Comparison of ENCODE assay signal across 10 mouse cellular contexts in the genomic region with DNA sequence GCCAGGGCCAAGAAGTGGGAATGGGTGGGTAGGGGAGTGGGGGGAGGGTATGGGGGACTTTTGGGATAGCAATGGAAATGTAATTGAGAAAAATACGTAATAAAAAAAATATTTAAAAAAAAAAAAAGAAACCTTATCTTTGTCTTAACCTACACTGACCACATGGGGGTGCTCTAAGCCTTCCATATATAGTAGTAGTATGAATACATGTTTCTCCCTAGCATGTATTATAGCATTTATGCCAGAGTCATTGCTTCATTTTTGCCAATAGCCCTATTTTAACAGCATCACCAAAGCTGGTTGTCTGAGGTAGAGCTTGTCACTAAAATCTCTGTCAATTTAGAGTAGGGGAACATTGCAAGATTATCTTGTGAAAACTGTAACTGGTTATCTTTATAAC. TPM values are rescaled to one million over a fixed set of nuclear protein-coding genes. Genes with fewer than 3 reads are reported as not detected.
DNase-seq lines count a peak whose midpoint lies in the region; ATAC-seq and TF ChIP-seq lines count a peak whose summit lies in the region.
"Had no signal": no experiment of that assay in that cellular context is flagged by ENCODE, and none has a peak within 500 bp of the region (broad histone marks: within the 10 kb centered on the region; RNA-seq: fewer than 3 reads in every experiment).

No protein-coding gene starts in this region.

- H3K9ac ChIP-seq in forebrain, embryonic 11.5 days (ENCODE audit: low read length): no peak overlapping the region
- no peak overlapping the region for H3K9ac ChIP-seq in liver, embryonic 14.5 days (replicated peaks)
- H3K9ac ChIP-seq in liver, embryonic 11.5 days (ENCODE audit: low read depth, low read length): no peak overlapping the region
- no peak overlapping the region for H3K9ac ChIP-seq in midbrain, embryonic 14.5 days (replicated peaks; ENCODE audit: low read length)
- H3K9ac ChIP-seq: lung, embryonic 15.5 days had no signal

- 29% methylated on average over 1 of the region's 1 CpGs for WGBS in forebrain, embryonic 11.5 days
- 27% methylated on average over 1 of the region's 1 CpGs for WGBS in forebrain, embryonic 10.5 days
- 21% methylated on average over 1 of the region's 1 CpGs for WGBS in liver, embryonic 14.5 days (ENCODE audit: insufficient replicate concordance)
- WGBS in liver, embryonic 11.5 days: 34% methylated on average over 1 of the region's 1 CpGs
- 27% methylated on average over 1 of the region's 1 CpGs for WGBS in midbrain, embryonic 14.5 days

- H3K4me1 ChIP-seq in forebrain, embryonic 11.5 days (replicated peaks; ENCODE audit: control insufficient read depth, insufficient read depth, low read length): no peaks in the 10 kb centered on the region
- H3K4me1 ChIP-seq in forebrain, embryonic 10.5 days: no peaks in the 10 kb centered on the region
- H3K4me1 ChIP-seq in liver, embryonic 14.5 days (replicated peaks; ENCODE audit: control insufficient read depth in 2 of 2, insufficient read depth in 2 of 2, low read length in 1 of 2): no peaks in the 10 kb centered on the region
- no peaks in the 10 kb centered on the region for H3K4me1 ChIP-seq in liver, embryonic 11.5 days (replicated peaks; ENCODE audit: control insufficient read depth, insufficient read depth, low read length)
- H3K4me1 ChIP-seq in midbrain, embryonic 14.5 days (ENCODE audit: control insufficient read depth, insufficient read depth, low read length): no peaks in the 10 kb centered on the region
- H3K4me1 ChIP-seq: lung, embryonic 15.5 days had no signal

- ATAC-seq in forebrain, embryonic 11.5 days (replicated peaks; ENCODE audit: low FRiP score): peak; percentile 65
- ATAC-seq in liver, embryonic 14.5 days (ENCODE audit: insufficient read depth): no peak
- ATAC-seq in liver, embryonic 11.5 days (replicated peaks; ENCODE audit: low FRiP score): no peak
- peak; percentile 85 for ATAC-seq in common myeloid progenitor, adult 5-6 weeks (replicated peaks; ENCODE audit: low read depth, poor library complexity, severe bottlenecking)
- no peak for ATAC-seq in midbrain, embryonic 14.5 days (ENCODE audit: low FRiP score, low TSS enrichment)

- no peaks in the 10 kb centered on the region for H3K36me3 ChIP-seq in forebrain, embryonic 11.5 days (ENCODE audit: control insufficient read depth, insufficient read depth, low read length)
- no peaks in the 10 kb centered on the region for H3K36me3 ChIP-seq in forebrain, embryonic 10.5 days (replicated peaks)
- H3K36me3 ChIP-seq in liver, embryonic 14.5 days (replicated peaks; ENCODE audit: control insufficient read depth, insufficient read depth, low read depth): no peaks in the 10 kb centered on the region
- no peaks in the 10 kb centered on the region for H3K36me3 ChIP-seq in liver, embryonic 11.5 days (ENCODE audit: control insufficient read depth, insufficient read depth, low read length)
- no peaks in the 10 kb centered on the region for H3K36me3 ChIP-seq in midbrain, embryonic 14.5 days (ENCODE audit: control insufficient read depth, insufficient read depth, low read length)
- H3K36me3 ChIP-seq: G1E; lung, embryonic 15.5 days had no signal

- no peak for DNase-seq in forebrain, embryonic 11.5 days (ENCODE audit: low spot score)
- DNase-seq in forebrain, embryonic 10.5 days (ENCODE audit: extremely low spot score, low spot score): no peak
- DNase-seq in liver, embryonic 14.5 days (ENCODE audit: low read depth in 3 of 3, low spot score in 3 of 3): peak in 1 of 3 experiments; percentile 10
- DNase-seq in liver, embryonic 11.5 days (ENCODE audit: low spot score): no peak
- DNase-seq in midbrain, embryonic 14.5 days: peak; percentile 83
- DNase-seq in thymus, postnatal 4 days: no peak
- DNase-seq in spleen, adult 18-20 months: no peak

- H3K27me3 ChIP-seq in forebrain, embryonic 11.5 days (ENCODE audit: control insufficient read depth, insufficient read depth, low read length): no peaks in the 10 kb centered on the region
- H3K27me3 ChIP-seq in forebrain, embryonic 10.5 days (ENCODE audit: poor library complexity, severe bottlenecking): no peaks in the 10 kb centered on the region
- no peaks in the 10 kb centered on the region for H3K27me3 ChIP-seq in liver, embryonic 14.5 days (ENCODE audit: control insufficient read depth, insufficient read depth, low read length)
- H3K27me3 ChIP-seq in liver, embryonic 11.5 days (replicated peaks; ENCODE audit: control insufficient read depth, insufficient read depth, low read length): no peaks in the 10 kb centered on the region
- no peaks in the 10 kb centered on the region for H3K27me3 ChIP-seq in midbrain, embryonic 14.5 days (ENCODE audit: control insufficient read depth, insufficient read depth, low read length)
- H3K27me3 ChIP-seq: lung, embryonic 15.5 days had no signal

- no peak overlapping the region for H3K4me3 ChIP-seq in forebrain, embryonic 11.5 days (ENCODE audit: low read depth, low read length)
- H3K4me3 ChIP-seq in forebrain, embryonic 10.5 days: no peak overlapping the region
- no peak overlapping the region for H3K4me3 ChIP-seq in liver, embryonic 14.5 days (ENCODE audit: insufficient read depth in 1 of 2, low read depth in 2 of 2, low read length in 2 of 2)
- H3K4me3 ChIP-seq in liver, embryonic 11.5 days (ENCODE audit: low read depth, low read length): no peak overlapping the region
- H3K4me3 ChIP-seq in midbrain, embryonic 14.5 days (replicated peaks; ENCODE audit: low read depth, low read length): no peak overlapping the region
- H3K4me3 ChIP-seq: lung, embryonic 15.5 days had no signal

- H3K4me2 ChIP-seq in forebrain, embryonic 11.5 days (ENCODE audit: low read depth, low read length, severe bottlenecking): no peak overlapping the region
- no peak overlapping the region for H3K4me2 ChIP-seq in liver, embryonic 14.5 days (ENCODE audit: low read depth)
- H3K4me2 ChIP-seq in liver, embryonic 11.5 days: no peak overlapping the region
- no peak overlapping the region for H3K4me2 ChIP-seq in midbrain, embryonic 14.5 days (ENCODE audit: low read length)
- H3K4me2 ChIP-seq: lung, embryonic 15.5 days had no signal

- TF ChIP-seq CTCF in liver, embryonic 14.5 days (IDR thresholded peaks at IDR 0.05; ENCODE audit: low read depth): peak; percentile 28; the same call in 1 of the 2 replicates

- no peak overlapping the region for H3K27ac ChIP-seq in forebrain, embryonic 11.5 days (ENCODE audit: low read depth, low read length)
- no peak overlapping the region for H3K27ac ChIP-seq in forebrain, embryonic 10.5 days
- no peak overlapping the region for H3K27ac ChIP-seq in liver, embryonic 14.5 days
- H3K27ac ChIP-seq in liver, embryonic 11.5 days (ENCODE audit: low read depth, low read length): no peak overlapping the region
- no peak overlapping the region for H3K27ac ChIP-seq in midbrain, embryonic 14.5 days (replicated peaks; ENCODE audit: low read depth, low read length)
- H3K27ac ChIP-seq: lung, embryonic 15.5 days had no signal

- TF ChIP-seq EP300 in liver, embryonic 14.5 days (IDR thresholded peaks at IDR 0.05; ENCODE audit: low read depth): no peak

- H3K9me3 ChIP-seq in forebrain, embryonic 11.5 days (ENCODE audit: control insufficient read depth, low read length): no peaks in the 10 kb centered on the region
- H3K9me3 ChIP-seq in forebrain, embryonic 10.5 days: peaks cover 7% of the 10 kb centered on the region; the same call in 1 of the 2 replicates
- H3K9me3 ChIP-seq in liver, embryonic 14.5 days (ENCODE audit: control insufficient read depth, low read length): no peaks in the 10 kb centered on the region
- H3K9me3 ChIP-seq in liver, embryonic 11.5 days (ENCODE audit: control insufficient read depth, low read length): no peaks in the 10 kb centered on the region
- no peaks in the 10 kb centered on the region for H3K9me3 ChIP-seq in midbrain, embryonic 14.5 days (ENCODE audit: control insufficient read depth, low read length)
- H3K9me3 ChIP-seq: G1E; lung, embryonic 15.5 days had no signal

RNA-seq across cellular contexts. Expression of a gene that starts 19.3 kb away (rescaled TPM):
- polyA plus RNA-seq in forebrain, embryonic 11.5 days (2014; fragmentation: Nextera tagmentation; extraction: Ambion mirVana): 26.0 and 30.2 TPM in 2 replicates
- 32.1 and 36.4 TPM in 2 replicates for polyA plus RNA-seq in forebrain, embryonic 10.5 days (2016; fragmentation: Nextera tagmentation; extraction: Ambion mirVana)
- 2.9 and 4.2 TPM in 2 replicates for polyA plus RNA-seq in liver, embryonic 14.5 days (2012; rRNA removed)
- 9.7 and 11.5 TPM in 2 replicates for polyA plus RNA-seq in liver, embryonic 14.5 days (2014; fragmentation: Nextera tagmentation; extraction: Ambion mirVana)
- polyA plus RNA-seq in liver, embryonic 11.5 days (2014; fragmentation: Nextera tagmentation; extraction: Ambion mirVana): 26.0 and 29.0 TPM in 2 replicates
- total RNA-seq in common myeloid progenitor, adult 5-6 weeks (2017): 20.1 and 25.3 TPM in 2 replicates
- polyA plus RNA-seq in midbrain, embryonic 14.5 days (2014; fragmentation: Nextera tagmentation; extraction: Ambion mirVana): 38.1 and 48.9 TPM in 2 replicates

RNA-seq across cellular contexts. Expression of a gene that starts 36.3 kb away (rescaled TPM):
- polyA plus RNA-seq in forebrain, embryonic 11.5 days (2014; fragmentation: Nextera tagmentation; extraction: Ambion mirVana): 197 and 212 TPM in 2 replicates
- polyA plus RNA-seq in forebrain, embryonic 10.5 days (2016; fragmentation: Nextera tagmentation; extraction: Ambion mirVana): 244 TPM in 2 replicates
- polyA plus RNA-seq in liver, embryonic 14.5 days (2012; rRNA removed): 34.5 and 56.6 TPM in 2 replicates
- polyA plus RNA-seq in liver, embryonic 14.5 days (2014; fragmentation: Nextera tagmentation; extraction: Ambion mirVana): 147 and 149 TPM in 2 replicates
- polyA plus RNA-seq in liver, embryonic 11.5 days (2014; fragmentation: Nextera tagmentation; extraction: Ambion mirVana): 228 and 231 TPM in 2 replicates
- total RNA-seq in common myeloid progenitor, adult 5-6 weeks (2017): 78.1 and 86.7 TPM in 2 replicates
- polyA plus RNA-seq in midbrain, embryonic 14.5 days (2014; fragmentation: Nextera tagmentation; extraction: Ambion mirVana): 175 and 183 TPM in 2 replicates

RNA-seq across cellular contexts. Expression of a gene that starts 36.3 kb away (rescaled TPM):
- 106 and 109 TPM in 2 replicates for polyA plus RNA-seq in forebrain, embryonic 11.5 days (2014; fragmentation: Nextera tagmentation; extraction: Ambion mirVana)
- polyA plus RNA-seq in forebrain, embryonic 10.5 days (2016; fragmentation: Nextera tagmentation; extraction: Ambion mirVana): 104 TPM in 2 replicates
- polyA plus RNA-seq in liver, embryonic 14.5 days (2012; rRNA removed): 6.4 and 23.9 TPM in 2 replicates
- 77.4 and 81.8 TPM in 2 replicates for polyA plus RNA-seq in liver, embryonic 14.5 days (2014; fragmentation: Nextera tagmentation; extraction: Ambion mirVana)
- polyA plus RNA-seq in liver, embryonic 11.5 days (2014; fragmentation: Nextera tagmentation; extraction: Ambion mirVana): 141 TPM in 2 replicates
- total RNA-seq in common myeloid progenitor, adult 5-6 weeks (2017): 95.1 and 136 TPM in 2 replicates
- polyA plus RNA-seq in midbrain, embryonic 14.5 days (2014; fragmentation: Nextera tagmentation; extraction: Ambion mirVana): 124 and 128 TPM in 2 replicates

Comparison
In these comparisons a context has a peak if more than half of its experiments do, and no peak if none do; other contexts are left out.
1. ATAC-seq: peak in forebrain, embryonic 11.5 days (single experiment) and common myeloid progenitor, adult 5-6 weeks (single experiment); none in liver, embryonic 14.5 days (single experiment), liver, embryonic 11.5 days (single experiment) and midbrain, embryonic 14.5 days (single experiment).